Mouse (Mus musculus) CH12.LX (cell line): ENCODE results near the gene Car11.

ENCODE experiments used
- CTCF ChIP-seq, 2 experiments: IDR thresholded peaks in 1 of 2; conservative IDR thresholded peaks in 1 of 2; 2 replicates each; pipeline ENCODE4 v1.5.1; 2011 to 2012; ENCODE audit warnings: low read depth in 2 of 2, low read length in 2 of 2, improper control_type of control experiment in 1 of 2, inconsistent platforms in 1 of 2, mild to moderate bottlenecking in 1 of 2, moderate library complexity in 1 of 2
- MAX ChIP-seq: IDR thresholded peaks from 2 replicates; pipeline ENCODE4 v1.6.1; 2011; ENCODE audit warnings: low read length, improper control_type of control experiment
- POLR2A ChIP-seq: IDR thresholded peaks from 2 replicates; pipeline ENCODE4 v1.6.1; 2011; ENCODE audit warnings: low read depth, mild to moderate bottlenecking, improper control_type of control experiment, low read length
- POLR2AphosphoS2 ChIP-seq: IDR thresholded peaks from 2 replicates; pipeline ENCODE4 v1.6.1; 2011; ENCODE audit warnings: low read depth, low read length, improper control_type of control experiment
- TCF12 ChIP-seq: IDR thresholded peaks from 2 replicates; pipeline ENCODE4 v1.6.1; 2014; ENCODE audit warnings: low read depth, mild to moderate bottlenecking, inconsistent platforms, low read length, improper control_type of control experiment
- USF2 ChIP-seq: conservative IDR thresholded peaks from 2 replicates; pipeline ENCODE4 v1.6.1; 2011; ENCODE audit warnings: low read depth, low read length, improper control_type of control experiment

- TF ChIP-seq CTCF (conservative IDR thresholded peaks at IDR 0.05 in 1 of 2, IDR thresholded peaks at IDR 0.05 in 1 of 2; ENCODE audit: low read depth in 2 of 2, low read length in 2 of 2) (no peak), MAX (no peak), POLR2AphosphoS2 (no peak), USF2 (no peak), TCF12 (no peak), POLR2A (no peak)
These were observed 11.8 kb downstream of the Car11 start for GRCm38 (mm10) chr7:45711316-45712021.
